ENCODE assay signal across 22 mouse cellular contexts in the genomic region with DNA sequence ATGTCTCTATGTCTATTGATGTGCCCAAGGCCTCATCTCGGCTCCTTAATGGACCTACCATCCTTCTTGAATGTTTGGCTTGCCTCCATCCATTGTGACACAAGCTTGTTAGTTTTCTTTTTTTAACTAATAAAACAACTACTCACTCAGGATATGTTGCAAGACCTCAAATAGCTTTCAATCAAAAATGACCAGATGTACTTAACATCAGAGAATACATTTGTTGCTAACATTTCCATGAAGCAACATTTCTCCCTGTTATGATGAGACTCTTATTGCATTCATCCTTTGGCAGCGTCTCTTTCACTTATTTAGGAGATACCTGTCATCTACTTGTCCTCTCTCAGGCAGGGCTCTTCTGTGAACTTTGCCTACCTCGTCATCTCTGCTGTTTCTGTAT.
A peak's percentile ranks its signal among the peaks of the same experiment; 100 is the strongest.
DNase-seq lines count a peak whose midpoint lies in the region; ATAC-seq lines count a peak whose summit lies in the region.
"Had no signal": no experiment of that assay in that cellular context is flagged by ENCODE, and none has a peak within 500 bp of the region (broad histone marks: within the 10 kb centered on the region; RNA-seq: fewer than 3 reads in every experiment).

No protein-coding gene starts in this region.

- WGBS in heart, embryonic 12.5 days, result 56% methylated on average over 3 of the region's 3 CpGs
- 84% methylated on average over 3 of the region's 3 CpGs for WGBS in limb, embryonic 10.5 days

- peak; percentile 7 to 34 for DNase-seq in heart, adult 18-20 months
- peak; percentile 3 to 6 for DNase-seq in heart, postnatal 10 days
- DNase-seq in heart, adult 11 months, result no peak
- DNase-seq in adipocyte (ENCODE audit: low spot score), result peak; percentile 38
- DNase-seq in gastrocnemius, postnatal 14 days, result no peak
- DNase-seq in limb, embryonic 10.5 days (ENCODE audit: low spot score), result no peak
- DNase-seq: adrenal gland, postnatal 14 days; cerebellum, adult 18-20 months; cerebellum, adult 9-11 months; cerebellum, postnatal 36 days; gastrocnemius, postnatal 10 days; heart, postnatal 36 days; kidney, adult 9 months had no signal

- H3K27ac ChIP-seq in heart, embryonic 12.5 days (ENCODE audit: poor library complexity, severe bottlenecking), result no peak overlapping the region
- no peak overlapping the region for H3K27ac ChIP-seq in limb, embryonic 10.5 days
- H3K27ac ChIP-seq: embryonic facial prominence, embryonic 13.5 days; forebrain, embryonic 12.5 days; hindbrain, embryonic 12.5 days had no signal

- H3K36me3 ChIP-seq in heart, embryonic 12.5 days, result no peaks in the 10 kb centered on the region
- no peaks in the 10 kb centered on the region for H3K36me3 ChIP-seq in limb, embryonic 10.5 days
- H3K36me3 ChIP-seq: embryonic facial prominence, embryonic 13.5 days; forebrain, embryonic 12.5 days; hindbrain, embryonic 12.5 days had no signal

- no peaks in the 10 kb centered on the region for H3K27me3 ChIP-seq in heart, embryonic 12.5 days (replicated peaks)
- no peaks in the 10 kb centered on the region for H3K27me3 ChIP-seq in limb, embryonic 10.5 days (ENCODE audit: low read depth, poor library complexity, severe bottlenecking)
- H3K27me3 ChIP-seq: CH12.LX; embryonic facial prominence, embryonic 13.5 days; forebrain, embryonic 12.5 days; hindbrain, embryonic 12.5 days had no signal

- no peaks in the 10 kb centered on the region for H3K9me3 ChIP-seq in heart, embryonic 12.5 days (replicated peaks)
- no peaks in the 10 kb centered on the region for H3K9me3 ChIP-seq in limb, embryonic 10.5 days (replicated peaks)
- H3K9me3 ChIP-seq: embryonic facial prominence, embryonic 13.5 days; forebrain, embryonic 12.5 days; hindbrain, embryonic 12.5 days had no signal

- no peak for ATAC-seq in heart, embryonic 12.5 days (ENCODE audit: insufficient number of reproducible peaks, low FRiP score)
- ATAC-seq: forebrain, embryonic 16.5 days; hindbrain, embryonic 16.5 days; inflammation-experienced regulatory T-cells, adult 6 months; intestine, postnatal 0 days had no signal

- no peak overlapping the region for H3K9ac ChIP-seq in heart, embryonic 12.5 days
- H3K9ac ChIP-seq: embryonic facial prominence, embryonic 13.5 days; forebrain, embryonic 12.5 days; hindbrain, embryonic 12.5 days had no signal

- intact Hi-C loops in heart, postnatal 10 days (cut with DNase I), result no loop called here
- intact Hi-C loops in gastrocnemius, postnatal 14 days (cut with DNase I; ENCODE audit: low total_unique reads), result no loop called here

- no peak overlapping the region for H3K4me2 ChIP-seq in heart, embryonic 12.5 days
- H3K4me2 ChIP-seq: embryonic facial prominence, embryonic 13.5 days; forebrain, embryonic 12.5 days; hindbrain, embryonic 12.5 days had no signal

- no peaks in the 10 kb centered on the region for H3K4me1 ChIP-seq in heart, embryonic 12.5 days (replicated peaks)
- H3K4me1 ChIP-seq in limb, embryonic 10.5 days, result no peaks in the 10 kb centered on the region; the same call in 1 of the 2 replicates
- H3K4me1 ChIP-seq: forebrain, embryonic 12.5 days; hindbrain, embryonic 12.5 days had no signal

- H3K4me3 ChIP-seq in heart, embryonic 12.5 days, result no peak overlapping the region
- H3K4me3 ChIP-seq in limb, embryonic 10.5 days, result no peak overlapping the region
- H3K4me3 ChIP-seq: embryonic facial prominence, embryonic 13.5 days; forebrain, embryonic 12.5 days; hindbrain, embryonic 12.5 days had no signal

Comparison
In these comparisons a context has a peak if more than half of its experiments do, and no peak if none do; other contexts are left out.
1. DNase-seq: peak in heart, adult 18-20 months (2 of 2), heart, postnatal 10 days (2 of 2) and adipocyte (single experiment); none in heart, adult 11 months (single experiment), gastrocnemius, postnatal 14 days (single experiment) and limb, embryonic 10.5 days (single experiment).